Mouse (Mus musculus) ES-E14 (cell line): ENCODE data around the gene Mfsd5. TPM values are rescaled to one million over a fixed set of nuclear protein-coding genes. Genes with fewer than 3 reads are reported as not detected.
A peak's percentile ranks its signal among the peaks of the same experiment; 100 is the strongest.

Source experiments
- DNase-seq: peaks from one replicate; pipeline ENCODE4 v3.0.0-alpha.2; 2013; ENCODE audit warnings: low read depth, low spot score
- H3K27ac ChIP-seq: 2 replicates; pipeline ENCODE4 v1.5.1; 2012; ENCODE audit warnings: low read depth, mild to moderate bottlenecking, low read length, moderate library complexity, mixed read lengths; ENCODE audit not compliant: poor library complexity, insufficient read depth, severe bottlenecking
- H3K36me3 ChIP-seq: 2 replicates; pipeline ENCODE4 v1.6.1; 2012; ENCODE audit warnings: mild to moderate bottlenecking, low read length, moderate library complexity, mixed read lengths; ENCODE audit not compliant: control insufficient read depth, poor library complexity, insufficient read depth, severe bottlenecking
- H3K4me1 ChIP-seq, 2 experiments: fragments of 150-350 bp in 1 of 2; sonication (generic) in 1 of 2; 2 replicates each; pipeline ENCODE4 v1.6.1; 2012; ENCODE audit warnings: low read length in 2 of 2, mild to moderate bottlenecking in 1 of 2, mixed read lengths in 1 of 2; ENCODE audit not compliant: control insufficient read depth in 2 of 2, insufficient read depth in 2 of 2, poor library complexity in 1 of 2
- H3K4me3 ChIP-seq, 2 experiments: fragments of 150-350 bp in 1 of 2; sonication (generic) in 1 of 2; 2 replicates each; pipeline ENCODE4 v1.5.1; 2012; ENCODE audit warnings: low read length in 2 of 2, low read depth in 1 of 2, mild to moderate bottlenecking in 1 of 2, mixed read lengths in 1 of 2; ENCODE audit not compliant: insufficient read depth in 1 of 2, poor library complexity in 1 of 2, severe bottlenecking in 1 of 2
- H3K9ac ChIP-seq: 2 replicates; pipeline ENCODE4 v1.6.1; 2012; ENCODE audit warnings: low read depth, mild to moderate bottlenecking, low read length, mixed read lengths; ENCODE audit not compliant: poor library complexity, insufficient read depth, severe bottlenecking
- H3K9me3 ChIP-seq: fragments of 150-350 bp; sonication (generic); 2 replicates; pipeline ENCODE4 v1.6.1; 2012; ENCODE audit warnings: low read depth, mild to moderate bottlenecking, low read length; ENCODE audit not compliant: control insufficient read depth, insufficient read depth
- CHD2 ChIP-seq: IDR thresholded peaks from 2 replicates; pipeline ENCODE4 v1.6.1; 2014; ENCODE audit warnings: mild to moderate bottlenecking, low read depth, low read length, inconsistent platforms
- HCFC1 ChIP-seq: IDR thresholded peaks from 2 replicates; pipeline ENCODE4 v1.6.1; 2012; ENCODE audit warnings: low read length, inconsistent platforms, borderline replicate concordance; ENCODE audit not compliant: insufficient read depth
- MAFK ChIP-seq: IDR thresholded peaks from 2 replicates; pipeline ENCODE4 v1.6.1; 2014; ENCODE audit warnings: mild to moderate bottlenecking, low read depth, low read length, inconsistent platforms; ENCODE audit not compliant: insufficient read depth
- ZC3H11A ChIP-seq: IDR thresholded peaks from 2 replicates; pipeline ENCODE4 v1.6.1; 2012; ENCODE audit warnings: low read depth, mild to moderate bottlenecking, inconsistent platforms, low read length, borderline replicate concordance
- ZNF384 ChIP-seq: IDR thresholded peaks from 2 replicates; pipeline ENCODE4 v1.6.1; 2012; ENCODE audit warnings: low read depth, low read length, inconsistent platforms
- in situ Hi-C, 2 experiments: fragments of 600-800 bp; cut with MboI; formaldehyde crosslinking; loops; one replicate each; pipeline ENCODE4 v1.15.1; 2025; ENCODE audit warnings: low sequenced_read_pairs in 2 of 2, inconsistent platforms in 1 of 2; ENCODE audit not compliant: unreplicated experiment in 2 of 2
- total RNA-seq: library from RNA; depleted of rRNA; stranded (reverse); fragments of 300-350 nt; gene quantifications from 2 replicates; pipeline ENCODE4 v1.2.3, GENCODE M21; 2012

The Mfsd5 gene
- total RNA-seq, 1 experiment: 89.9 TPM

GRCm38 (mm10) chr15:102263037-102263436, 16.2 kb upstream of the Mfsd5 start:
- in situ Hi-C loops: no loop called here
- H3K27ac ChIP-seq: no peak overlapping the region

GRCm38 (mm10) chr15:102265548-102265947, 13.7 kb upstream of the Mfsd5 start:
- TF ChIP-seq ZC3H11A: no peak
- no peak for TF ChIP-seq HCFC1
- TF ChIP-seq ZNF384: no peak
- no peak for TF ChIP-seq MAFK
- TF ChIP-seq CHD2: no peak
- Histone ChIP-seq H3K4me1 (peaks cover 5 to 21% of the 10 kb centered on the region in 2 experiments), H3K27ac (no peak overlapping the region), H3K36me3 (no peaks in the 10 kb centered on the region), H3K9me3 (no peaks in the 10 kb centered on the region), H3K4me3 (no peak overlapping the region), H3K9ac (0 out of 2 replicates have a peak overlapping the region, but pooled peaks have one; percentile 40)
- DNase-seq: no peak
- in situ Hi-C loops: no loop called here

More at GRCm38 (mm10) chr15:102263037-102263436, 16.2 kb upstream of the Mfsd5 start:
- peaks cover 7 to 33% of the 10 kb centered on the region in 2 experiments for H3K4me1 ChIP-seq
- DNase-seq: no peak
- no peak overlapping the region for H3K9ac ChIP-seq
- H3K4me3 ChIP-seq: no peak overlapping the region
- H3K36me3 ChIP-seq: no peaks in the 10 kb centered on the region
- no peaks in the 10 kb centered on the region for H3K9me3 ChIP-seq
- TF ChIP-seq HCFC1 (no peak), ZNF384 (no peak), ZC3H11A (no peak), CHD2 (no peak), MAFK (no peak)

GRCm38 (mm10) chr15:102270274-102270960, 8.8 kb upstream of the Mfsd5 start, which contains the start of gene Gm9918:
TSS of gene Gm9918 (plus strand) at chr15:102270563.
- Histone ChIP-seq H3K27ac (peak within 1 kb of the TSS; percentile 70; the same call in 1 of the 2 replicates), H3K9me3 (no peaks in the 10 kb centered on the region), H3K36me3 (no peaks in the 10 kb centered on the region), H3K4me1 (peaks cover 0 to 8% of the 10 kb centered on the region in 2 experiments; a peak in 1 of 4 replicates), H3K4me3 (peak within 1 kb of the TSS; percentile 54 to 66), H3K9ac (peak within 1 kb of the TSS; percentile 46)
- no peak for DNase-seq
- in situ Hi-C loops: no loop called here
- no peak for TF ChIP-seq ZNF384
- TF ChIP-seq ZC3H11A: no peak
- no peak for TF ChIP-seq CHD2
- TF ChIP-seq MAFK: no peak
- TF ChIP-seq HCFC1: no peak

GRCm38 (mm10) chr15:102271441-102271840, 7.8 kb upstream of the Mfsd5 start:
- Histone ChIP-seq H3K4me1 (peaks cover 0 to 4% of the 10 kb centered on the region in 2 experiments; a peak in 1 of 4 replicates), H3K9ac (peak overlapping the region; percentile 46), H3K27ac (peak overlapping the region; percentile 70), H3K36me3 (no peaks in the 10 kb centered on the region), H3K9me3 (no peaks in the 10 kb centered on the region), H3K4me3 (peak overlapping the region; percentile 54 to 66)
- in situ Hi-C loops: no loop called here
- DNase-seq: no peak
- TF ChIP-seq ZNF384: no peak
- TF ChIP-seq ZC3H11A: no peak
- no peak for TF ChIP-seq MAFK
- no peak for TF ChIP-seq HCFC1
- TF ChIP-seq CHD2: no peak
